Mouse (Mus musculus): ENCODE measurements at regions not wholly inside any gene's neighbourhood (a gene's known extent, or its start where the extent isn't known, plus 50 kb on each side); places are given as distances from the start of the nearest gene placed in this dataset.

- no peak for DNase-seq
These were observed 66.5 kb upstream of the Klf12 start for GRCm38 (mm10) chr14:100351004-100351403.

- DNase-seq, result no peak
These were observed 65.7 kb upstream of the Klf12 start for GRCm38 (mm10) chr14:100350021-100350790.

DNA sequence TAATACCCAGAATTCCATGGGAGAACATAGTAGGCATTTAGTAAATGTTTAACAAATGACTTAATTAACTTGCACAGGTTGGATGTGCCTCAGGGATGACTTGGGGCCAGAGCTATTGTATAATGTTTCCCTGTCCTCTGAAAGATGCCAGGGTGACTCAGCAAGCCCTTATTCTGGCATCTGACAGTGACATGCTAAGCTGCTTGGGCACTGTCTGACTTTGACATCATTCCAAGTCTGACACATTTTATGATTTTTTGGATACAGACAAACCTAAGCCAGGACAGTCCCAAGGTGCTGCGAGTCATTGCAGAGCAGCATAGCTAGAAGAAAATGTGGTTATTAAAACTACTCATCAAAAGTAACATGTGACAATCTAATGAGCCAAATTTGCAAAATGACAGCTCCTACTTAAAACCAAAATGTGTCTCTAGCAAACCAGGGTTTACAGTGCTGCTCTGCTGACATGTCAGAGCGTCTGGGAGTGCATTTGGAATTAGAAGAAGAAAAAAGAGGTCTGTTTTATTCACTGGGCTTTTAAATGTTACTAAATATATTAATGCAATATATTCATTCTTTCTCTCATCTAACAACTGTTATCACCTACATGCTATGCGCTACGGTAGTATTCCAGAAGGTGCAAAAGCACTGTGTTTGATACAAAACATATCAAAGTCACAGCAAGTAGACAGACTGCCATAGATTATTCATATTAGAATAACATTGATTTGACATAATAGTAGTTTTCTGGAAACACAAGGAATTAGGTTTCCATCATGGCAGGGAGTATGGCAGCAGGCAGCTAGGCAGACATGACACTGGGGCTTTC is 64.1 kb upstream of the Klf12 start:
- peak; percentile 46 to 49 for DNase-seq

GRCm38 (mm10) chr14:100336926-100337325 is 52.4 kb upstream of the Klf12 start:
- DNase-seq, result no peak
